Mouse (Mus musculus): Measurements from ENCODE around the gene Osbp. TPM values are rescaled to one million over a fixed set of nuclear protein-coding genes. Genes with fewer than 3 reads are reported as not detected.

Osbp gene
- polyA plus RNA-seq, 1 experiment from 2014 or later: 3.9 TPM

DNA sequence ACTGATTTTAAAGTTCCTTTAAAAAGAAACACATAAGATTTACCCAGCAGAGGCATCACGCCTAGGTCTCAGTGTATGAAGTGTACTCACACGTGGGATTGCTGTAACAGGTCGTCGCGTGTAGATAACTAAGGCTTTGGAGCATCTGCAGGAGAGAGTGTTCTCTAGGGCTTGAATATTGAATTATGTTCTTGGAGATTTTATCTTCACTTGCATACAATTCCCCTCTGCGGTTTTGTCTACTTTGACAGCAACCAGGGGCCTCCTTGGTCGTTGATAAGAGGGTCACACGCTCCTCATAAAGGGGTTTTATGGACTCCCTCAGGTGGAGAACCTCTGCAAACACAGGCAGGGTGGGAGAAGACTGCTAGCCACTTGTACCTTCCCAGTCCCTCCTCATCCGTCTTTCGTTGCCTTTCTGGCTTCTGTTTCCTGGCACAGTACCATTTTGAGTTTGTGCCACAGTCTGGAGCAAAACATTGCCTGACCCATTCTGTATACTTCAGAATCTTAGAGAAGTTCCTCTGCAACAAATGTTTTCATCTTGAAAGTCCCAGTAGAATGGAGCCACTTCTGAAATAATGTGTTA is 26.8 kb downstream of the Osbp start:
- Histone ChIP-seq H3K4me1 (replicated peaks) (no peaks in the 10 kb centered on the region), H3K36me3 (peaks cover 79% of the 10 kb centered on the region), H3K27me3 (no peaks in the 10 kb centered on the region), H3K27ac (no peak overlapping the region), H3K4me2 (no peak overlapping the region), H3K4me3 (no peak overlapping the region), H3K9me3 (no peaks in the 10 kb centered on the region), H3K9ac (no peak overlapping the region)
- WGBS: 94% methylated on average over 10 of the region's 10 CpGs
- ATAC-seq (ENCODE audit: low FRiP score): no peak

DNA sequence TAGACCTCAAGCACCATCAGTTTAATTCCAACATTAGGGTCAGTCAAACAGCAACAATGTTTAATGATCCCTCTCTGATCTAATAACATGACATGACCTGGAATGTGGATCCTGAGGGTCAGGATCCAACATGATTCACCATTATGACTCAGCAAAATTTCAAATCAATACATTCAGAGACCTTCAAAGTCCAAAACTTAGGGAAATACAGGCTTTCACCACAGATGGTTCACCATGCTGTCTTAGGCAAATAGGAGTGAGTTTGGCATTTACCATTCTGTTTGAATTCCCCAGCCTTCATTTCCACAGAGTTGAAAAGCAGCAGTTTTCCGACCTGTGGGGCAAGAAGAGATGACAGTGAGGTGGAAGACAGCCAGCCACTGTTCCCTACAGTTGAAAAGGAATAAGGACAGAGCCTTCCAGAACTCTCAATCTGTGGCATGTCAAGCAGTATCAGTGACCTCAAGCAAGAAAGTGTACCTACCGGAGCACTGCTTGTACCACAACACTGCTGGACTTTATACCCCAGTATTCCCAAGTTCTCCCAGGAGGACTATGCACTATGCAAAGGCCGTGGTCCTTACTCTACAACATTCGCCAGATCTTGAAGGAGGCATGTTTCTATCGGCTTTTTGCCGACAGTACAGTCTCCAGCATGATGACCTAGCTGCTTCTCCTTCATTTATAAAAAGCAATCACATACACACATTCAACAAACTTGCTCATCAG is 29.1 kb downstream of the Osbp start:
- H3K36me3 ChIP-seq: peaks cover 57% of the 10 kb centered on the region
- 92% methylated on average over 6 of the region's 6 CpGs for WGBS

DNA sequence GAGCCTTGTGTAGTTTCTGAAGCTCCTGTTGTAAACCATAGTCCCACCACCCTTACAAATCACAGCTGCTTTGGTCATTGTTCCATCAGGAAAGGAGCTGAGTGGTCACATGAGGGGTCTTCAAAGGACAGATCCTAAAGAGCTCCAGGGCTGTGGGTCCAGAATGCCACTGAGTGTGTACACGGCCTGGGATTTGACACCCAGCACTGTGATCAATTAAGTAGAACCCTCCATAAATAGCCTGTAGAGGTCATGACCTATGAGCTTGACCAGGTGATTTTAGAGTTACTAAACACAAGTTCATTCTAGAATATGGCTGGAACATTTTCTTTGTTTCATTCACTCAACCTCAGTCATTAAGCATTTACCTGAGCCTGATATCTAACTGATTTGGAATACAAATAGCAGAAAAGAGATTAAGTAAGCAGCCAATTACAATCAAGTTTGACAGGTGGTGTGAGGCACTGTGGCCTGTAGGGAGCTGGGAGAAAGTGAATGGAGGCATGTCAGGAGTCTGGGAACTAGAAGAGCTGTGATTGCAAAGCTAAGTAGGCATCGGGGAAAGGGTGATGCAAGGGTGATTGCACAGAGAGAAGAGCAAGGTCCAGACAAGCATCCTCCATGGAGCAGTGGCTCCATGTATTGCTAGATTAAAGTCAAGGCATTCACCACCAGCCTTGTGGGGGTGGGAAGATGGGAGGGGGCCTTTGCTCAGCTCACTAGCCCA is 30.1 kb downstream of the Osbp start:
- no peak for ATAC-seq (ENCODE audit: low FRiP score)
- H3K4me1 ChIP-seq (replicated peaks): no peaks in the 10 kb centered on the region
- H3K36me3 ChIP-seq: peaks cover 48% of the 10 kb centered on the region
- H3K27ac ChIP-seq: no peak overlapping the region
- no peak overlapping the region for H3K4me2 ChIP-seq
- no peaks in the 10 kb centered on the region for H3K9me3 ChIP-seq
- no peak overlapping the region for H3K4me3 ChIP-seq
- WGBS: 73% methylated on average over 2 of the region's 2 CpGs
- no peaks in the 10 kb centered on the region for H3K27me3 ChIP-seq
- H3K9ac ChIP-seq: no peak overlapping the region

More for the DNA sequence above, 29.1 kb downstream of the Osbp start:
- ATAC-seq (ENCODE audit: low FRiP score): no peak
- Histone ChIP-seq H3K27me3 (no peaks in the 10 kb centered on the region), H3K27ac (no peak overlapping the region), H3K4me1 (replicated peaks) (no peaks in the 10 kb centered on the region), H3K4me2 (no peak overlapping the region), H3K9me3 (no peaks in the 10 kb centered on the region), H3K9ac (no peak overlapping the region), H3K4me3 (no peak overlapping the region)

DNA sequence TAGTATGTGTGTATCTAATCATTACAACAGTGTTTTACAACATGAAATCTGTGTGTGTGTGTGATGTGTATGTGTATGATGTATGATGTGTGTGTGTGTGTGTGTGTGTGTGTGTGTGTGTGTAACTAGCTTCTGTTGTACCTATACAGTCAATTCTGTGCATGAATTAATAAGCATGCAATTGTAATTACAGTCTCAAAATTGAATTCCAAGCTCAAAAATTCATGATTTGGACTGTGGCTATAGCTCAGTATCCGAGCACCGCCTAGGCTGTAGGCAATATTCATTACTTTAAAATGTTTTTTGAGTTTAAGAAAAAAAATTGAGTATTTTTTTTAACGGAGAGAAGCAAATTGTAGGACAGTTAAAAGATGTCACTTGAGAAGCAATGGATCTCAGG is 35.9 kb downstream of the Osbp start:
- WGBS: 34% methylated on average over 3 of the region's 3 CpGs
- no peak for ATAC-seq (ENCODE audit: low FRiP score)
- Histone ChIP-seq H3K9me3 (no peaks in the 10 kb centered on the region), H3K4me2 (no peak overlapping the region), H3K27me3 (no peaks in the 10 kb centered on the region), H3K36me3 (no peaks in the 10 kb centered on the region), H3K4me3 (no peak overlapping the region), H3K9ac (no peak overlapping the region), H3K27ac (no peak overlapping the region), H3K4me1 (replicated peaks) (peaks cover 12% of the 10 kb centered on the region)

DNA sequence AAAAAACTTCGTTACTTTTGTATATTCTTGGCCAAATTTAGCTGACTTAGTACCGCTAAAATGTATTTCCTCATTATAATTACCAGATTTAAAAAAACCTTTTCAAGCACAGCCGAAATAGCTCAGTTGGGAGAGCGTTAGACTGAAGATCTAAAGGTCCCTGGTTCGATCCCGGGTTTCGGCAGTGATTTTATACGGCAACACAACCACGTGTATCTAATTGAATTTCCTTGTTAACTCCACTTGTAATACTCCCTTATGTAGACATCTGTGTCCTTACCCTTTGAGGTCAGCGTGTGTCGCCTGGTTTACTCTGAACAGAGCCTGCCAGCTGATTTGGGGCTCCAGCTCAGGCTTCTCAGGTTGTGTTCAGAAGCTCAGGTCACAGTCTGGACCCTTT is 36.4 kb downstream of the Osbp start:
- Histone ChIP-seq H3K4me1 (replicated peaks) (peaks cover 16% of the 10 kb centered on the region), H3K9me3 (no peaks in the 10 kb centered on the region), H3K27ac (no peak overlapping the region), H3K36me3 (no peaks in the 10 kb centered on the region), H3K9ac (no peak overlapping the region), H3K4me2 (peak overlapping the region; percentile 35), H3K27me3 (no peaks in the 10 kb centered on the region), H3K4me3 (peak overlapping the region; percentile 6)
- 3% methylated on average over 11 of the region's 11 CpGs for WGBS
- no peak for ATAC-seq (ENCODE audit: low FRiP score)

DNA sequence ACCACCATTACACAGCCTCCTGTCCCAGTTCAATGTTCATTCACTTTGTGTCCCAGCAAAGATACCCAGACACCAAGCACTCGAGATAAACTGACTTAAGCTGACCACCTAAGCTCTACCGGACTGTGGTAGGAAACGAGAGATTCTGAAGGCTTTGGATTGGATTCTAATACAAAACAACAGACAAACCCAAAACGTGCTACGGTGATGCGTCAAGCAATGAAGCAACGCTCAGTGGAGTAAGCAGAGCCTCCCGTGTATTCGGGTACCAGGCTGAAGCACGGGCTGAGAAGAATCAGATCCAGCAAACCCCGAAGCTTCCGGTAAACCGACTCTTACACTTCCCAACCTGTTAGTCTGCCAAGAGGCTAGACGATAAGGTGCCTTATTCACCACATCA is 37.0 kb downstream of the Osbp start:
- 52% methylated on average over 14 of the region's 14 CpGs for WGBS
- H3K9ac ChIP-seq: no peak overlapping the region
- ATAC-seq (ENCODE audit: low FRiP score): no peak
- H3K27ac ChIP-seq: no peak overlapping the region
- peak overlapping the region; percentile 35 for H3K4me2 ChIP-seq
- no peaks in the 10 kb centered on the region for H3K36me3 ChIP-seq
- H3K4me3 ChIP-seq: peak overlapping the region; percentile 6
- peaks cover 23% of the 10 kb centered on the region for H3K4me1 ChIP-seq (replicated peaks)
- H3K27me3 ChIP-seq: no peaks in the 10 kb centered on the region
- no peaks in the 10 kb centered on the region for H3K9me3 ChIP-seq

DNA sequence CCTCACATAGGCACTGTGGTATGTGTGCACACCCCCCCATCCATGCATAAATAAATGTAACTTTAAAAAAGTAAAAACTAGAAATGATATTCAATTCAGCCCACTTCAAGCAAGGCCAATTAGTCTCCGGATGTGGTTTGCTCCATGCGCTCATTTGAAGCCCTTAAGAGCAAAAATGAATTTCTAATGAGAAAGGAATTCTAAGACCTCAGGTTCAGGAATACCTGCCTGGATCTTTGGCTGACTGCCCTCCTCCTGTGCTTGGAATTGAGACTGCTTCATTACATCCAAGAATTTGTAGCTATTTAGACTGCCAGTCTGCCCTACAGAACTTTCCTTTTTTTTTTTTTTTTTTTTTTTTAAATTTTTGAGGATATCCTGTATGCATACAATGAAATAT is 37.8 kb downstream of the Osbp start:
- no peak overlapping the region for H3K4me2 ChIP-seq
- no peak overlapping the region for H3K4me3 ChIP-seq
- no peak for ATAC-seq (ENCODE audit: low FRiP score)
- no peak overlapping the region for H3K27ac ChIP-seq
- no peaks in the 10 kb centered on the region for H3K27me3 ChIP-seq
- H3K9me3 ChIP-seq: no peaks in the 10 kb centered on the region
- WGBS: 96% methylated on average over 2 of the region's 2 CpGs
- H3K9ac ChIP-seq: no peak overlapping the region
- H3K4me1 ChIP-seq (replicated peaks): peaks cover 23% of the 10 kb centered on the region
- no peaks in the 10 kb centered on the region for H3K36me3 ChIP-seq

DNA sequence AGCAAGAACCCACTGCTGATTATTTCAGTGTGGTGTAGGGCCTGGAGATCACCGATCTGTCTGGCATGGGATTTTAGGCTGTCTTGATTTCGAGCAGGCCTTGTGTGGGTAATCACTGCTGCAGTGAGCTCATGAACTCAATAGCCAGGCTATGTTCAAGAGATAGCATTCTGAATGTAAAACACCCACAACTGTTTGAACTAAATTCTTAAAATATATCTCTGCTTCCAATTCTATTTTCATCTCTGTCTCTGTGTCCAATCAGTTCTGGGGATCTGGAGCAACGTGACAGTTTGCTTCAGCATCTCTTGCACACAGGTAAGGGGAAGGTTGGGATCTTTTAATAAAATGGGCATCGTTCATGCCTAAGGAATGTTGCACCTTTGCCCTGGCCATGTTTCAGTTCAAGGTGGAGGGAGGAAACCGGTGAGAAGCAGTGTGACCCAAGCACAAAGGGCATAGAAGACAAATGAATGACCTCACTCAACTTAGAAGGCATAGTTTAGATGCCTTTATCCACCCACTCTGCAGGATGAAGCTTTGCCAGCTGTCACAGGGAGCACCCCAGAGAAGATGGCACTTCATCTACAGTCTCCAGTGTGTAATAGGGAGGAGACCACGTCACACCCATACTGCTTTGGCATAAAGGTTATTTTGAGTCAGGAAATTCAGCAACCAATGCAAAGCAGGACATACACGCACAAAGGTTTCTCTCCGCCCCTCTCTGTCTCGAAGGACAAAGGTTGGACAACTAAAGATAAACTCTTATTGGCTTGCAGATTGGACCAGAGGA is 38.7 kb downstream of the Osbp start:
- peaks cover 23% of the 10 kb centered on the region for H3K4me1 ChIP-seq (replicated peaks)
- ATAC-seq (ENCODE audit: low FRiP score): no peak
- H3K4me2 ChIP-seq: peak overlapping the region; percentile 65
- WGBS: 59% methylated on average over 9 of the region's 9 CpGs
- no peaks in the 10 kb centered on the region for H3K36me3 ChIP-seq
- peak overlapping the region; percentile 58 for H3K4me3 ChIP-seq
- no peaks in the 10 kb centered on the region for H3K9me3 ChIP-seq
- H3K9ac ChIP-seq: peak overlapping the region; percentile 66
- no peaks in the 10 kb centered on the region for H3K27me3 ChIP-seq
- peak overlapping the region; percentile 84 for H3K27ac ChIP-seq

DNA sequence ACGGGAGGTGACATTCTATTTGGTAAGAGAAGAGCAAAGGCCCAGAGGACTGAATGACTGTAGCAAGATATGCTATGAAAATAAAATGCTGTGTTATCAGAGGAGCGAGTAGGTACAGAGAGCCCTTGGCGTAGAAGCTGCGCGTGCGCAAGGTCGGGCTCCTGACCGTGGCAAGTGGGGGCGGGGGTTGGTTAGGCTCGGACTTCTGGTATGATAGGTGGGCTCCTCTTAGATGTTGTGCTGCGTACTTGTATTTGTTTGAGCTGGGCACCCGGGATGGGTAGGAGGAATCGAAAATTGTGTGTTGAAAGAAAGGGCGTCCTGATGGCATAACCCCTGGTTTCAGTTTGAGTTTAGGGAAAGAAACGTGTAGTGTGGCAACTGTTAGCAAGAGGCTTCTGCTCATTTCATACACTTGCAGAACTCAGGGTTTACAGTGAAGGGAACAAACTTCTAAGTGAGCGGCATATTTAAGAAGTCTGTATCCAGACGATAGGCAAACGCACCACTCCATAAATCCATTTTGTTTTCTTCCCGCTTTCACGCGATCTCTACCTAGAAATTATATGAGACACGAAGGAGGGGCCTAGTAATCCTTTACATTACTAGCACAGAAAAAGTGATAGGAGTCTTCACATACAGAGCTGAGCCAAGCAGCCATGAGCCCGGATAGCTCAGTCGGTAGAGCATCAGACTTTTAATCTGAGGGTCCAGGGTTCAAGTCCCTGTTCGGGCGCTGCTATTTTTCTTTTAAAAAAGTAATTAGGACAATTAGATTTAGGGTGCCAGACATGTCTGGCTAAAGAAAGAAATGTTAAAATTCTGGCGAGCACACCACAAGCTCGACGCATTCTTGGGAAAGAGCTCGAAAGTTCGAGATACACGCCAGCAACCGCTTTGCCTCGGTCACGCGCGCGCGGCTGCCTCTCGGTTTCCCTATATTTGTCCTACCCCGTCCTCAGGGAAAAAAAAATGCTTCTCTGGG is 39.9 kb downstream of the Osbp start:
- peak overlapping the region; percentile 68 for H3K9ac ChIP-seq
- H3K27ac ChIP-seq: peak overlapping the region; percentile 84
- H3K4me2 ChIP-seq: peak overlapping the region; percentile 65
- H3K27me3 ChIP-seq: no peaks in the 10 kb centered on the region
- WGBS: under 1% methylated on average over 41 of the region's 41 CpGs
- no peaks in the 10 kb centered on the region for H3K9me3 ChIP-seq
- peak; percentile 75 for ATAC-seq (ENCODE audit: low FRiP score)
- peaks cover 23% of the 10 kb centered on the region for H3K4me1 ChIP-seq (replicated peaks)
- H3K36me3 ChIP-seq: no peaks in the 10 kb centered on the region
- H3K4me3 ChIP-seq: peak overlapping the region; percentile 58

DNA sequence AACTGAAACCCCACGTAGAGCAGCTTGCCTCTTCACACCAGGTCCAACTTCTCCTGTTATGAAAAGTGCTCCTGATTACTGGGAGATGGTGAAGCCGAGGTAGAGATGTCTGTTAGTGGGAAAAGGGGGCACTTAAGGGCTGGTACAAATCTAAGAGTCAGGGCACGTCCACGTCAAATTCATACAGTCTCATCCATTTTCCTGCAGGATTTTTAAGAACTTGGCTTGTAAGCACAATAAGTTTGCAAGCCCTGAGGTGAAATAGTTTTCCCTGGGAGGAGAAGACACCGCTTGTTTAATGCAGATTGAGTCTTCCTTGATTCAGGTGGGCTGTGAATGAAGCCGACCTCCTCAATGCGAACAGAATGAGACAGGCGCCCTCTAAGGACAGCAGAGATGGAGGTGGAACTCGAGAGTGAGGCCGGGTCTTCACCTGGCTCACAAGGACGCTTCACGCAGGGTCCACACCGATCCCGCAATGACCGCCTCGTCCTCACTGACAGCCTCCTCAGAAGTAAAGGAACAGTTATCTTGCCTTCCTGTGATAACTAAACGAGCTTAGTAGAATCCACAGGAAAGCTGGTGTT is 40.7 kb downstream of the Osbp start:
- Histone ChIP-seq H3K4me1 (replicated peaks) (peaks cover 23% of the 10 kb centered on the region), H3K36me3 (no peaks in the 10 kb centered on the region), H3K27ac (peak overlapping the region; percentile 30; the same call in 1 of the 2 replicates), H3K4me2 (peak overlapping the region; percentile 65), H3K4me3 (peak overlapping the region; percentile 58), H3K9me3 (no peaks in the 10 kb centered on the region), H3K9ac (peak overlapping the region; percentile 68), H3K27me3 (no peaks in the 10 kb centered on the region)
- no peak; the same call in 1 of the 2 replicates for ATAC-seq (ENCODE audit: low FRiP score)
- WGBS: 2% methylated on average over 17 of the region's 17 CpGs
